Mouse (Mus musculus) forebrain, embryonic 16.5 days (tissue): ENCODE data around the gene Rbfox1. TPM values are rescaled to one million over a fixed set of nuclear protein-coding genes. Genes with fewer than 3 reads are reported as not detected.

ENCODE experiments used
- ATAC-seq: fragments of 200-750 bp; cut with Nextera tagmentation; 2 replicates; pipeline ENCODE4 v1.8.0; 2017; ENCODE audit warnings: mild to moderate bottlenecking, moderate library complexity
- H3K27ac ChIP-seq: fragments of 300-500 bp; sonication (generic); 2 replicates; pipeline ENCODE4 v1.5.1; 2014; ENCODE audit warnings: low read length, control low read depth
- H3K27me3 ChIP-seq: fragments of 300-500 bp; sonication (generic); replicated peaks from 2 replicates; pipeline ENCODE4 v1.6.1; 2014; ENCODE audit warnings: low read length; ENCODE audit not compliant: control insufficient read depth, insufficient read depth
- H3K36me3 ChIP-seq: fragments of 300-500 bp; sonication (generic); 2 replicates; pipeline ENCODE4 v1.6.1; 2014; ENCODE audit not compliant: control insufficient read depth, insufficient read depth
- H3K4me1 ChIP-seq: fragments of 300-500 bp; sonication (generic); replicated peaks from 2 replicates; pipeline ENCODE4 v1.6.1; 2014; ENCODE audit warnings: low read length; ENCODE audit not compliant: control insufficient read depth, insufficient read depth
- H3K4me2 ChIP-seq: fragments of 300-500 bp; sonication (generic); 2 replicates; pipeline ENCODE4 v1.6.1; 2014; ENCODE audit warnings: mild to moderate bottlenecking, low read length, control low read depth
- H3K4me3 ChIP-seq: fragments of 300-500 bp; sonication (generic); replicated peaks from 2 replicates; pipeline ENCODE4 v1.5.1; 2014; ENCODE audit warnings: mild to moderate bottlenecking, low read length, control low read depth
- H3K9ac ChIP-seq: fragments of 300-500 bp; sonication (generic); replicated peaks from 2 replicates; pipeline ENCODE4 v1.6.1; 2014; ENCODE audit warnings: low read depth, low read length, control low read depth
- H3K9me3 ChIP-seq: fragments of 300-500 bp; sonication (generic); 2 replicates; pipeline ENCODE4 v1.6.1; 2016; ENCODE audit warnings: low read length; ENCODE audit not compliant: control insufficient read depth
- WGBS: fragments of 180-500 bp; shearing (Covaris S2); extraction: QIAGEN DNeasy Blood & Tissue Kit; methylation state at CpG from one replicate; pipeline ENCODE4 v1.1.7; 2014; 5-methylcytosine and 5-hydroxymethylcytosine counted together
- polyA plus RNA-seq: library from polyadenylated mRNA; unstranded; fragments of >200 nt; fragmentation: Nextera tagmentation; extraction: Ambion mirVana; gene quantifications from 2 replicates; pipeline ENCODE4 v1.2.1, GENCODE M21; 2015

The Rbfox1 gene
- polyA plus RNA-seq, 1 experiment from 2014 or later: 210 TPM

DNA sequence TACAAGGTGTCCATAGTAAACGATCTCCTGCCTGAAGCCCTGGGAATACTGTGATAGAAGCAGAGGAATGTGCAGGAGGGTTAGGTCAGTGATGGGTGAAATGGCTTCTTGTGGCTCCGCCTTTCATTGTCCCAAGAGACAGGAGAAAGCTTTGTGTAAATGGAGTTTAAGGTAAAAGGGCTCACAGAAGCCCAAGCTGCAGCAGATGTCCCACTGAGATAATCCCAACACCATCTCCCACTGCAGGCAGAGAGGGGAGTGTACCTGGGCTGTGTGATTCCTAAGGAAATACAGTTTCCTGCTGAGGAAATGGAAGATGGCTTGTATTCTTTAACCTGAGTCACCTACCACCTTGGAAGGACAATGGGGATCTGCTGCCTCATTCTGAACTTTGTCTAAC is 529.7 kb downstream of the Rbfox1 start:
- H3K36me3 ChIP-seq: no peaks in the 10 kb centered on the region
- no peak overlapping the region for H3K9ac ChIP-seq
- 31% methylated on average over 2 of the region's 2 CpGs for WGBS
- no peak overlapping the region for H3K4me2 ChIP-seq
- no peak for ATAC-seq
- no peak overlapping the region for H3K27ac ChIP-seq
- no peak overlapping the region for H3K4me3 ChIP-seq
- no peaks in the 10 kb centered on the region for H3K4me1 ChIP-seq
- no peaks in the 10 kb centered on the region for H3K9me3 ChIP-seq
- no peaks in the 10 kb centered on the region; the same call in 1 of the 2 replicates for H3K27me3 ChIP-seq

GRCm38 (mm10) chr16:6421623-6422145 is 536.5 kb downstream of the Rbfox1 start:
- peak; percentile 74; the same call in 1 of the 2 replicates for ATAC-seq
- Histone ChIP-seq H3K9me3 (no peaks in the 10 kb centered on the region), H3K4me1 (no peaks in the 10 kb centered on the region), H3K4me2 (no peak overlapping the region), H3K36me3 (no peaks in the 10 kb centered on the region), H3K27ac (no peak overlapping the region), H3K27me3 (no peaks in the 10 kb centered on the region; the same call in 1 of the 2 replicates), H3K4me3 (no peak overlapping the region), H3K9ac (no peak overlapping the region)
- 18% methylated on average over 3 of the region's 3 CpGs for whole genome bisulfite sequencing

DNA sequence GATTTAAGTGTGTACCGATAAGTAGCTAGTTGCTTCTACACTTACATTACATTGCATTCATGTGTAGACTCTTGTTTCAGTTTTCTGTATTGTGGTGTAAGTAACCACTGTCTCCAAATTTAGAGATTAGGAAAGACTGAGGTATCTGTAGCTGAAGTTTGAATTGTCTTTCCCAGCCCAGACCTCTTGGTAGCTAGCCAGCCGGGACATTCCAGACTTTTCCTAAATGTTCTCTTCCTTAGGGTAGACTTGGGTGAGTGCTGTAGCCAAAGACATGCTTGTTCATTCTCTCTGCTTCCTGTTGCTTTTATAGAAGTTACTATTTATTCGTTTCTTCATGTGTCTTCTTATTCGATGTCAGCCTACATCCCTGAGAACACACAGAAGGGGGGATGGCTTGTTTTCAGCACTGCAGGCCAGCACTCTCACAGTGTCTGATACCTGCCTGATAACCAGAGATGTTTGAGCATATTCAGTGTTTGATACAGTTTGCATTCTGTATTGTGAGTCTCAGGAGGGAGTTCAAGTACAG is 538.8 kb downstream of the Rbfox1 start:
- H3K4me1 ChIP-seq: peaks cover 8% of the 10 kb centered on the region
- no peaks in the 10 kb centered on the region for H3K36me3 ChIP-seq
- no peak overlapping the region for H3K4me2 ChIP-seq
- no peaks in the 10 kb centered on the region; the same call in 1 of the 2 replicates for H3K27me3 ChIP-seq
- H3K9ac ChIP-seq: no peak overlapping the region
- H3K27ac ChIP-seq: no peak overlapping the region
- no peaks in the 10 kb centered on the region for H3K9me3 ChIP-seq
- WGBS: 92% methylated on average over 4 of the region's 4 CpGs
- no peak for ATAC-seq
- no peak overlapping the region for H3K4me3 ChIP-seq

- no peaks in the 10 kb centered on the region for H3K9me3 ChIP-seq
- ATAC-seq: no peak
- 52% methylated on average over 2 of the region's 2 CpGs for WGBS
Observed at GRCm38 (mm10) chr16:6424738-6425137, 539.6 kb downstream of the Rbfox1 start.

GRCm38 (mm10) chr16:6427292-6428281 is 542.4 kb downstream of the Rbfox1 start:
- Histone ChIP-seq H3K4me2 (no peak overlapping the region), H3K27me3 (no peaks in the 10 kb centered on the region), H3K9ac (no peak overlapping the region), H3K27ac (peak overlapping the region; percentile 50), H3K9me3 (no peaks in the 10 kb centered on the region), H3K36me3 (no peaks in the 10 kb centered on the region), H3K4me3 (no peak overlapping the region), H3K4me1 (peaks cover 8% of the 10 kb centered on the region)
- 63% methylated on average over 12 of the region's 12 CpGs for WGBS
- peak; percentile 55; the same call in 1 of the 2 replicates for ATAC-seq

More at GRCm38 (mm10) chr16:6424738-6425137, 539.6 kb downstream of the Rbfox1 start:
- Histone ChIP-seq H3K4me3 (no peak overlapping the region), H3K36me3 (no peaks in the 10 kb centered on the region), H3K4me1 (peaks cover 8% of the 10 kb centered on the region), H3K9ac (no peak overlapping the region), H3K27me3 (no peaks in the 10 kb centered on the region), H3K4me2 (no peak overlapping the region), H3K27ac (no peak overlapping the region)

GRCm38 (mm10) chr16:6430981-6431380 is 545.8 kb downstream of the Rbfox1 start:
- H3K9me3 ChIP-seq: no peaks in the 10 kb centered on the region
- H3K36me3 ChIP-seq: no peaks in the 10 kb centered on the region
- 78% methylated on average over 2 of the region's 2 CpGs for WGBS
- H3K27me3 ChIP-seq: no peaks in the 10 kb centered on the region
- no peak overlapping the region for H3K27ac ChIP-seq
- peaks cover 8% of the 10 kb centered on the region for H3K4me1 ChIP-seq
- no peak overlapping the region for H3K4me3 ChIP-seq
- no peak overlapping the region for H3K9ac ChIP-seq
- 0 out of 2 replicates have a peak, but pooled peaks have one; percentile 36 for ATAC-seq
- H3K4me2 ChIP-seq: no peak overlapping the region

- Histone ChIP-seq H3K9me3 (no peaks in the 10 kb centered on the region), H3K4me1 (no peaks in the 10 kb centered on the region), H3K27ac (no peak overlapping the region), H3K27me3 (no peaks in the 10 kb centered on the region), H3K36me3 (no peaks in the 10 kb centered on the region), H3K9ac (no peak overlapping the region), H3K4me3 (no peak overlapping the region), H3K4me2 (no peak overlapping the region)
- ATAC-seq: no peak
- WGBS: 64% methylated on average over 2 of the region's 2 CpGs
Observed at GRCm38 (mm10) chr16:6436445-6436844, 551.3 kb downstream of the Rbfox1 start.

DNA sequence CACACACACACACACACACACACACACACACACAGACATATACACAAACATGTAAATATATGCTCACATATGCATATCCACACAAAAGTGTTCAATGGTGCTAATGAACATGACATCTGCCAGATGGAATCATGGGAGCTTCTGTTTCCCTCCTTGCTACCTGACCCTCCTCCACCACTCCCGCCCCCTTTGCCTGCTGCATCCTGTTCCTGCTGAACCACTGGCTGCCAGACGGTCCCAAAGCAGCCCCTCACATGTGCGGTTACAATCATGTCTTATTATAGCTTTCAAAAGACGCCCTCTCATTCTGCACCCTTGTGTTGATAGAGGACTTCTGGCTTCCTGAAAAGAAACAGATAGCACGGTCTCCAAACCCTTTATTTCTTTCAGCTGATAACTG is 563.1 kb downstream of the Rbfox1 start:
- Histone ChIP-seq H3K27ac (peak overlapping the region; percentile 20; the same call in 1 of the 2 replicates), H3K4me2 (peak overlapping the region; percentile 26), H3K9me3 (no peaks in the 10 kb centered on the region), H3K36me3 (no peaks in the 10 kb centered on the region), H3K9ac (no peak overlapping the region), H3K27me3 (no peaks in the 10 kb centered on the region), H3K4me3 (no peak overlapping the region), H3K4me1 (peaks cover 9% of the 10 kb centered on the region)
- WGBS: 23% methylated on average over 5 of the region's 5 CpGs
- ATAC-seq: peak; percentile 69

GRCm38 (mm10) chr16:6455349-6455748 is 570.2 kb downstream of the Rbfox1 start:
- WGBS: 63% methylated on average over 3 of the region's 3 CpGs

More at GRCm38 (mm10) chr16:6455349-6455748, 570.2 kb downstream of the Rbfox1 start:
- ATAC-seq: no peak
- Histone ChIP-seq H3K27me3 (no peaks in the 10 kb centered on the region), H3K4me2 (no peak overlapping the region), H3K4me3 (no peak overlapping the region), H3K9me3 (no peaks in the 10 kb centered on the region), H3K36me3 (no peaks in the 10 kb centered on the region), H3K27ac (no peak overlapping the region), H3K9ac (no peak overlapping the region), H3K4me1 (no peaks in the 10 kb centered on the region)
